Mouse (Mus musculus) T-helper 17 cell (primary cell): Measurements from ENCODE around the gene Trh.

Experiments used
- in situ Hi-C, 2 experiments: fragments of 300-600 bp; cut with MboI, MseI; formaldehyde crosslinking; loops; 1 replicate in 1 of 2; 2 replicates in 1 of 2; pipeline ENCODE4 v1.15.1; 2025; ENCODE audit warnings: high pct_unique_total_duplicates in 2 of 2

Gene Trh

DNA sequence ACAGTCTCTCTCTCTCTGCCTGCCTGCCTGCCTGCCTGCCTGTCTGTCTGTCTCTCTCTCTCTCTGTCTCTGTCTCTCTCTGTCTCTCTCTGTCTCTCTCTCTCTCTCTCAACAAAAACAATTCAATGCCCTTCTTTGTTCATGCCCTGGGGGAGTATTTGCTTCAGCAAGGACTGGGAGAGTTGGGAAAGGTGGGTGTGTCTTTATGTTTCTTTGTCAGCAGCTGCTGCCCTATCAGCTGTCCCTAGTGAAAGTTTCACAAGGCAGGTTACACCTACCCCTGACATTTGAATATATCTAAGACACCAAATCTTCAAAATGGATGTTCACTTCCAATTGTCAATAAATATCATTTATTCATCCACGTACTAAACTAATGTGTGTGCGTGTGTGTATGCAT is 14.9 kb downstream of the Trh start:
- in situ Hi-C loops = loop anchor here in 1 of 2 experiments (25.0 kb wide), 1 partner anchor 1342 kb away; no protein-coding TSS in a partner anchor

DNA sequence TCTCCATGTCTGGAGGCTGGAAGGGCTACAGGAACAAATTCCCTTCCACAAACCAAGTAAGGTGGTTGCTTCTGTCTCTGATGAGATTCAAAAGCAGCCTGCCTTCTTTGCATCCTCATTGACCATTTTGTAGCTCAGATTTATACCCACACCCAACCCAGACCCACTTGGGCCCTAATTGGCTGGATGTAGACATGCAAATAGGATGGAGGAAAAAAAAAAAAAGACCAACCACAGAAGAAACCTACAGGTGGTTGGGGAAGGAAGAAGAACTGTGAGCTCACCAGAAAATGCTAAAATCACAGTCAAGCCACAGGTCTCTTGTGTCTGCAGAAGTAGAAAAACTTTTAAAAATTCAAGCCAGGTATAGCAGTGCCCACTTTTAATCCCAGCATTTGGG is 15.3 kb downstream of the Trh start:
- in situ Hi-C loops = loop anchor here in 1 of 2 experiments (25.0 kb wide), 1 partner anchor 1342 kb away; no protein-coding TSS in a partner anchor

DNA sequence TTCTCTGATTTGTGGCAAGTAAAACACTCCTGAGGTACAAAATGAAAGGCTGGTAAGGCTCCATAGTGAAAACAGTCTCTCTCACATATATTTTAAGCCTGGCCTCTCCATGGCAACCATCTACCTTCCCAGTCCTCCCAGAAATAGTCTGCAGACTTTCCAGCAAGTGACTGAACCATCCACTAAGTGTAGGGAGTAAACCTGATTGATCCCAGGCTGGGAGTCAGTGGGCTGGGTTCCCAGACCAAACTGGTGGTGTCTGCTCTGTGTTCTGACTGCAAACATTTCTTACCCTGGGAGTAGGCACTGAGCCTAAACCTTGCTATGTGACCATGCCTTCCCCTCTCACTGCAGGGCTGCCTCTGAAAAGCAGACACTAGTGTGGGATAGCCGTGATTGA is 19.5 kb downstream of the Trh start:
- in situ Hi-C loops = loop anchor here (25.0 kb wide), 2 partner anchors 1338 to 1838 kb away; no protein-coding TSS in a partner anchor

GRCm38 (mm10) chr6:92222021-92222420 is 22.4 kb downstream of the Trh start:
- in situ Hi-C loops = loop anchor here in 1 of 2 experiments (25.0 kb wide), 1 partner anchor 1835 kb away; no protein-coding TSS in a partner anchor

GRCm38 (mm10) chr6:92221604-92222003 is 22.8 kb downstream of the Trh start:
- in situ Hi-C loops = loop anchor here in 1 of 2 experiments (25.0 kb wide), 1 partner anchor 1834 kb away; no protein-coding TSS in a partner anchor

GRCm38 (mm10) chr6:92219445-92219844 is 25.0 kb downstream of the Trh start:
- in situ Hi-C loops = loop anchor here (5.0 to 25.0 kb wide), 3 partner anchors 53 to 1832 kb away; no protein-coding TSS in a partner anchor

DNA sequence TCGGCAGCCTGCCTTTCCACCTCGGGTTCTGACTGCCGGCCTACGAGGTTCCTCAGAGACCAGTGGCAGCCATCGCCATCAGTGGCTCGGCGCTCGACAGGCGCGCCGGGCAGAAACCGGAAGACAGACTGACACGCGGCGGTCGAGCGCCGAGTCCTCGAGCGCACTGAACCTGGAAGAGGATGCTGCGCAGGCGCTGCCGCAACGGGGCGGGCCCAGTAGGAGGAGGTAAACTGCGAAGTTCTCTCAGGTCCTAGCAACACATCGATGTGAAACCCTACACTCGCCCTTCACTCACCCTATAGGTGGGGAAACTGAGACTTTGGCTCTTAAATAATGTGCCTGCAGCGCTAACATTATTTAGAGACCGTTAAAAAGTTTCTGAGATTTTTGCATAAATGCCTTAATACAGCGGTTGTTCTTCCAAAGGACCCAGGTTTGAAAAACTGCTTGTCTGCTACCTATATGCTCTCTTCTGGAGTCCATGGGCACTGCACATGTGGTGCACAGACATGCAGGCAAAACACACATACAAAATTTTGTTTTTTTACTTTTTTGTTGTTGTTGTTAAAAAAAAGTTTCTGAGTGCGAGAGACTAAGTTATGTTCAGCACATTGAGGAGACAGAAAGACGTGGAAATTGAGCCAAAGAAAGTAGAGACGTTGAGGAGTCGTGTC is 29.5 kb downstream of the Trh start, which contains the start of gene Rbsn:
TSS of gene Rbsn (minus strand) at position 153 of the 677 bp plus-strand sequence.
- in situ Hi-C loops = loop anchor here (5.0 to 25.0 kb wide), 3 partner anchors 57 to 1828 kb away; no protein-coding TSS in a partner anchor

DNA sequence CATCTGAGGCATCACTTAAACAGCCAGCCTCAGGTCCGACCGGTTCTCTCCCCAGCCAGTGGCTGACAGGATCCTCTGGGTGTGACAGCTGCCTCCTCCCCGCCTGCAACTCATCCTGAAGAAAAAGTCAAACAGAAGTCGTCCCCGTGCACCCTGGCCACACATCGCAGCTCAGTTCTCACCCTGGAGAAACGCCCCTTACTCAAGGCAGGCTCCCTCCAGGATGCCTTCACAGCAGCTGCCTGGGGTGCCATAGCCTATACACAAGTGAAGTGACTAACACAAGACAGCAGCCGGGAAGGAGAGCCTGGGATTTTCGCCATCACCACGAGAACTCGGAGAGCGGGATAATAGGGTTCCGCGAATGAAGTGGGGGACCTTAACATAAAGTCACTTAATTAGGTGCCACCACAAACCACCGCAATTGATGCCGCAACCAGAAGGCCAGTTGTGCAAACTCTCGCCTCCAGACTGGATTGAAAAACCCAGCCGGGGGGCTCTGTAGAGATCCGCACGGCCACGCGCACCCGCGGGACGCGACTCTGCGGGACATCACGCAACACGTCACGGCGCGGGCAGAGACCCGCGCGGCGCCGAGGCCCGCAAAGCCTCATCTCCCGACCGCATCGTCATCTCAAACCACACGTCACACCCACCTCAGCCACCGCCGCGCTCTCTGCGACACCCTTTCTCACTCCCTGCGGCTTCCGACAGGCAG is 30.2 kb downstream of the Trh start:
- in situ Hi-C loops = loop anchor here in 1 of 2 experiments (10.0 to 25.0 kb wide), 2 partner anchors 329 to 1827 kb away; no protein-coding TSS in a partner anchor

GRCm38 (mm10) chr6:92199414-92199813 is 45.0 kb downstream of the Trh start:
- in situ Hi-C loops = loop anchor here (10.0 to 25.0 kb wide), 2 partner anchors 305 to 1837 kb away; partner anchors contain the start of gene Zxdc (in 1 of the 2)
